Mouse (Mus musculus): ENCODE results near the gene Bcorl1. TPM values are rescaled to one million over a fixed set of nuclear protein-coding genes. Genes with fewer than 3 reads are reported as not detected.

Bcorl1 gene
- polyA plus RNA-seq, 1 experiment: 3.7 TPM

- H3ac ChIP-seq (ENCODE audit: control insufficient read depth, insufficient read length, low read depth): no peak overlapping the region
- H3K79me3 ChIP-seq (ENCODE audit: low read depth): no peaks in the 10 kb centered on the region
- H3K4me3 ChIP-seq (ENCODE audit: insufficient read depth, poor library complexity, severe bottlenecking): no peak overlapping the region
- H3K27me3 ChIP-seq (ENCODE audit: control insufficient read depth, insufficient read depth, insufficient read length): no peaks in the 10 kb centered on the region
- no peak for TF ChIP-seq CTCF (IDR thresholded peaks at IDR 0.05; ENCODE audit: control insufficient read depth, insufficient read depth, insufficient read length)
- no peak for TF ChIP-seq CEBPB (IDR thresholded peaks at IDR 0.05; ENCODE audit: low read depth)
- TF ChIP-seq USF1 (IDR thresholded peaks at IDR 0.05; ENCODE audit: low read depth): no peak
- no peak for TF ChIP-seq MYOD1 (IDR thresholded peaks at IDR 0.05; ENCODE audit: control insufficient read depth, insufficient read length, low read depth)
- TF ChIP-seq MAX (IDR thresholded peaks at IDR 0.05): no peak
- TF ChIP-seq FOSL1 (IDR thresholded peaks at IDR 0.05; ENCODE audit: insufficient read depth, low read length, poor library complexity, severe bottlenecking): no peak
- TF ChIP-seq MYOG (IDR thresholded peaks at IDR 0.05; ENCODE audit: control insufficient read depth, extremely low read depth, insufficient read length): no peak
- H3K79me2 ChIP-seq (ENCODE audit: control insufficient read depth, insufficient read depth): no peaks in the 10 kb centered on the region
- H3K36me3 ChIP-seq (ENCODE audit: control insufficient read depth, insufficient read depth): peaks cover 6% of the 10 kb centered on the region
Observed at GRCm38 (mm10) chrX:48405141-48405540, 64.0 kb downstream of the Bcorl1 start.

GRCm38 (mm10) chrX:48409611-48410387 lies 68.6 kb downstream of the Bcorl1 start:
- no peak for TF ChIP-seq MYOD1 (IDR thresholded peaks at IDR 0.05; ENCODE audit: control insufficient read depth, insufficient read length, low read depth)
- no peak for TF ChIP-seq CEBPB (IDR thresholded peaks at IDR 0.05; ENCODE audit: low read depth)
- TF ChIP-seq USF1 (IDR thresholded peaks at IDR 0.05; ENCODE audit: low read depth): no peak
- peak; percentile 81 for TF ChIP-seq CTCF (IDR thresholded peaks at IDR 0.05; ENCODE audit: control insufficient read depth, insufficient read depth, insufficient read length)
- Histone ChIP-seq H3K79me2 (ENCODE audit: control insufficient read depth, insufficient read depth) (no peaks in the 10 kb centered on the region), H3ac (ENCODE audit: control insufficient read depth, insufficient read length, low read depth) (peak overlapping the region; percentile 47), H3K36me3 (ENCODE audit: control insufficient read depth, insufficient read depth) (peaks cover 6% of the 10 kb centered on the region), H3K79me3 (ENCODE audit: low read depth) (no peaks in the 10 kb centered on the region), H3K27me3 (ENCODE audit: control insufficient read depth, insufficient read depth, insufficient read length) (no peaks in the 10 kb centered on the region), H3K4me3 (ENCODE audit: insufficient read depth, poor library complexity, severe bottlenecking) (peak overlapping the region; percentile 11)

GRCm38 (mm10) chrX:48410388-48410776 lies 69.2 kb downstream of the Bcorl1 start:
- Histone ChIP-seq H3K36me3 (ENCODE audit: control insufficient read depth, insufficient read depth) (peaks cover 10% of the 10 kb centered on the region), H3K4me3 (ENCODE audit: insufficient read depth, poor library complexity, severe bottlenecking) (no peak overlapping the region), H3K79me3 (ENCODE audit: low read depth) (no peaks in the 10 kb centered on the region), H3K79me2 (ENCODE audit: control insufficient read depth, insufficient read depth) (no peaks in the 10 kb centered on the region), H3K27me3 (ENCODE audit: control insufficient read depth, insufficient read depth, insufficient read length) (no peaks in the 10 kb centered on the region), H3ac (ENCODE audit: control insufficient read depth, insufficient read length, low read depth) (no peak overlapping the region)
- TF ChIP-seq MYOD1 (IDR thresholded peaks at IDR 0.05; ENCODE audit: control insufficient read depth, insufficient read length, low read depth) (no peak), CTCF (IDR thresholded peaks at IDR 0.05; ENCODE audit: control insufficient read depth, insufficient read depth, insufficient read length) (no peak), MAX (IDR thresholded peaks at IDR 0.05) (no peak), MYOG (IDR thresholded peaks at IDR 0.05; ENCODE audit: control insufficient read depth, extremely low read depth, insufficient read length) (no peak), CEBPB (IDR thresholded peaks at IDR 0.05; ENCODE audit: low read depth) (no peak), FOSL1 (IDR thresholded peaks at IDR 0.05; ENCODE audit: insufficient read depth, low read length, poor library complexity, severe bottlenecking) (no peak), USF1 (IDR thresholded peaks at IDR 0.05; ENCODE audit: low read depth) (no peak)

- Histone ChIP-seq H3K79me3 (ENCODE audit: low read depth) (no peaks in the 10 kb centered on the region), H3K36me3 (ENCODE audit: control insufficient read depth, insufficient read depth) (peaks cover 23% of the 10 kb centered on the region), H3K4me3 (ENCODE audit: insufficient read depth, poor library complexity, severe bottlenecking) (no peak overlapping the region), H3ac (ENCODE audit: control insufficient read depth, insufficient read length, low read depth) (no peak overlapping the region), H3K27me3 (ENCODE audit: control insufficient read depth, insufficient read depth, insufficient read length) (no peaks in the 10 kb centered on the region), H3K79me2 (ENCODE audit: control insufficient read depth, insufficient read depth) (no peaks in the 10 kb centered on the region)
- TF ChIP-seq MYOD1 (IDR thresholded peaks at IDR 0.05; ENCODE audit: control insufficient read depth, insufficient read length, low read depth) (no peak), CTCF (IDR thresholded peaks at IDR 0.05; ENCODE audit: control insufficient read depth, insufficient read depth, insufficient read length) (no peak), CEBPB (IDR thresholded peaks at IDR 0.05; ENCODE audit: low read depth) (no peak), MYOG (IDR thresholded peaks at IDR 0.05; ENCODE audit: control insufficient read depth, extremely low read depth, insufficient read length) (no peak), FOSL1 (IDR thresholded peaks at IDR 0.05; ENCODE audit: insufficient read depth, low read length, poor library complexity, severe bottlenecking) (no peak), MAX (IDR thresholded peaks at IDR 0.05) (no peak), USF1 (IDR thresholded peaks at IDR 0.05; ENCODE audit: low read depth) (no peak)
Observed at GRCm38 (mm10) chrX:48412629-48413028, 71.5 kb downstream of the Bcorl1 start.

- H3ac ChIP-seq (ENCODE audit: control insufficient read depth, insufficient read length, low read depth): no peak overlapping the region
- peaks cover 37% of the 10 kb centered on the region for H3K36me3 ChIP-seq (ENCODE audit: control insufficient read depth, insufficient read depth)
- no peak for TF ChIP-seq USF1 (IDR thresholded peaks at IDR 0.05; ENCODE audit: low read depth)
- no peak for TF ChIP-seq FOSL1 (IDR thresholded peaks at IDR 0.05; ENCODE audit: insufficient read depth, low read length, poor library complexity, severe bottlenecking)
- no peak for TF ChIP-seq CTCF (IDR thresholded peaks at IDR 0.05; ENCODE audit: control insufficient read depth, insufficient read depth, insufficient read length)
- no peak for TF ChIP-seq MYOD1 (IDR thresholded peaks at IDR 0.05; ENCODE audit: control insufficient read depth, insufficient read length, low read depth)
- TF ChIP-seq MYOG (IDR thresholded peaks at IDR 0.05; ENCODE audit: control insufficient read depth, extremely low read depth, insufficient read length): no peak
- no peak for TF ChIP-seq CEBPB (IDR thresholded peaks at IDR 0.05; ENCODE audit: low read depth)
- no peak for TF ChIP-seq MAX (IDR thresholded peaks at IDR 0.05)
- H3K79me2 ChIP-seq (ENCODE audit: control insufficient read depth, insufficient read depth): no peaks in the 10 kb centered on the region
- no peak overlapping the region for H3K4me3 ChIP-seq (ENCODE audit: insufficient read depth, poor library complexity, severe bottlenecking)
- no peaks in the 10 kb centered on the region for H3K27me3 ChIP-seq (ENCODE audit: control insufficient read depth, insufficient read depth, insufficient read length)
- H3K79me3 ChIP-seq (ENCODE audit: low read depth): no peaks in the 10 kb centered on the region
Observed at GRCm38 (mm10) chrX:48414291-48414690, 73.1 kb downstream of the Bcorl1 start.

Measured in C2C12 (cell line).